Comparison of ENCODE assay signal across 23 mouse cellular contexts in the genomic region with DNA sequence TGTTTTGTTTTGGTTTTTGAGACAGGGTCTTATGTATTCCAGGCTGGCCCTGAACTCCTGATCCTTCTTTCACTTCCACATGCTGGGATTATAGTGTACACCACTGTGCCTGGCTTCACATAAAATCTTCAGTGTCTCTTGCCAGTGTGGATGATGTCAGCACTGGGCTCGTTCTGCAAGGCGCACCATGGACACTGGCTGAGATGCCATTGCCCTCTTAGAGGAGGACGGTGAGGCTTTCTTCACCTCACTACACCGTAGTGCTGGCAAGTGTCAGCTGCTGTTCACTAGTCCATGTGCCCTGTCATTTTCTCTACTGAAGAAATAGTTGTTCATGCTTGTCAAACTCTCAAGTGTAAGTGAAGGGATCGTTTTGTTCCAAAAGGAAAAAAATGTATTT. TPM values are rescaled to one million over a fixed set of nuclear protein-coding genes. Genes with fewer than 3 reads are reported as not detected.
DNase-seq lines count a peak whose midpoint lies in the region; ATAC-seq and TF ChIP-seq lines count a peak whose summit lies in the region.
"Had no signal": no experiment of that assay in that cellular context is flagged by ENCODE, and none has a peak within 500 bp of the region (broad histone marks: within the 10 kb centered on the region; RNA-seq: fewer than 3 reads in every experiment).

No protein-coding gene starts in this region.

- DNase-seq in midbrain, embryonic 11.5 days (ENCODE audit: low spot score, missing footprints): peak; percentile 61
- DNase-seq in right cerebral cortex, postnatal 36 days (ENCODE audit: low spot score in 2 of 2): no peak
- DNase-seq: adrenal gland, adult 2 months; adrenal gland, adult 8-10 months; adrenal gland, postnatal 10 days; adrenal gland, postnatal 14 days; adrenal gland, postnatal 25 days; adrenal gland, postnatal 36 days; B cell, adult 2 months; cerebellum, adult 11 months; cerebellum, adult 11-12 months; cerebellum, adult 18-20 months had no signal

- H3K4me2 ChIP-seq in midbrain, embryonic 11.5 days: no peak overlapping the region
- H3K4me2 ChIP-seq in midbrain, embryonic 13.5 days (replicated peaks): no peak overlapping the region
- no peak overlapping the region for H3K4me2 ChIP-seq in myocyte (ENCODE audit: low read depth)

- TF ChIP-seq POLR2A in myocyte (IDR thresholded peaks at IDR 0.05; ENCODE audit: insufficient read length, low read depth): peak; percentile 48

- H3K27me3 ChIP-seq in megakaryocyte, embryonic 14.5 days (replicated peaks): no peaks in the 10 kb centered on the region
- no peaks in the 10 kb centered on the region for H3K27me3 ChIP-seq in midbrain, embryonic 11.5 days (ENCODE audit: control insufficient read depth, insufficient read depth, low read length)
- no peaks in the 10 kb centered on the region for H3K27me3 ChIP-seq in midbrain, embryonic 13.5 days
- no peaks in the 10 kb centered on the region for H3K27me3 ChIP-seq in myocyte (ENCODE audit: control insufficient read depth, insufficient read depth, insufficient read length)
- H3K27me3 ChIP-seq: CH12.LX, Patski had no signal

- WGBS in midbrain, embryonic 11.5 days: 90% methylated on average over 5 of the region's 5 CpGs
- WGBS in midbrain, embryonic 13.5 days: 94% methylated on average over 5 of the region's 5 CpGs

- peaks cover 17% of the 10 kb centered on the region; the same call in 1 of the 2 replicates for H3K4me1 ChIP-seq in megakaryocyte, embryonic 14.5 days
- no peaks in the 10 kb centered on the region for H3K4me1 ChIP-seq in midbrain, embryonic 11.5 days (ENCODE audit: control insufficient read depth, insufficient read depth, low read length)
- no peaks in the 10 kb centered on the region for H3K4me1 ChIP-seq in midbrain, embryonic 13.5 days (replicated peaks)

- no peak overlapping the region for H3ac ChIP-seq in myocyte (ENCODE audit: control insufficient read depth, insufficient read length)

- no peaks in the 10 kb centered on the region for H3K79me2 ChIP-seq in myocyte (ENCODE audit: control insufficient read depth, insufficient read depth)

- H3K9me3 ChIP-seq in megakaryocyte, embryonic 14.5 days: no peaks in the 10 kb centered on the region
- no peaks in the 10 kb centered on the region for H3K9me3 ChIP-seq in midbrain, embryonic 11.5 days (ENCODE audit: control insufficient read depth, low read length)
- no peaks in the 10 kb centered on the region for H3K9me3 ChIP-seq in midbrain, embryonic 13.5 days
- H3K9me3 ChIP-seq: G1E had no signal

- H3K36me3 ChIP-seq in megakaryocyte, embryonic 14.5 days (replicated peaks; ENCODE audit: low read length): peaks cover 80% of the 10 kb centered on the region
- peaks cover 41% of the 10 kb centered on the region for H3K36me3 ChIP-seq in midbrain, embryonic 11.5 days (ENCODE audit: control insufficient read depth, insufficient read depth, low read length)
- peaks cover 98% of the 10 kb centered on the region for H3K36me3 ChIP-seq in midbrain, embryonic 13.5 days
- H3K36me3 ChIP-seq in myocyte (ENCODE audit: control insufficient read depth, insufficient read depth): peaks cover 75% of the 10 kb centered on the region

- no peak overlapping the region for H3K27ac ChIP-seq in midbrain, embryonic 11.5 days (ENCODE audit: low read depth, low read length)
- no peak overlapping the region for H3K27ac ChIP-seq in midbrain, embryonic 13.5 days

- H3K9ac ChIP-seq in midbrain, embryonic 11.5 days (ENCODE audit: low read length): no peak overlapping the region
- no peak overlapping the region for H3K9ac ChIP-seq in midbrain, embryonic 13.5 days (replicated peaks)

- peak overlapping the region; percentile 53 for H3K4me3 ChIP-seq in megakaryocyte, embryonic 14.5 days (replicated peaks)
- no peak overlapping the region for H3K4me3 ChIP-seq in midbrain, embryonic 11.5 days (ENCODE audit: low read depth, low read length)
- no peak overlapping the region for H3K4me3 ChIP-seq in midbrain, embryonic 13.5 days (replicated peaks)
- no peak overlapping the region for H3K4me3 ChIP-seq in myocyte

- no peak for ATAC-seq in megakaryocyte, adult 5-6 weeks (ENCODE audit: poor library complexity, severe bottlenecking)
- ATAC-seq in midbrain, embryonic 11.5 days (ENCODE audit: low FRiP score): no peak
- ATAC-seq in midbrain, embryonic 13.5 days: no peak
- ATAC-seq: activated CD4-positive, CD25-positive, alpha-beta regulatory T cell, adult 4 months; CD4-positive, CD25-positive, alpha-beta regulatory T cell, adult 4 months; Patski had no signal

TF ChIP-seq in myocyte, 11 proteins besides CTCF, POLR2A, EP300 and RAD21:
- TF ChIP-seq MYOG (IDR thresholded peaks at IDR 0.05; ENCODE audit: control insufficient read depth in 1 of 3, insufficient read depth in 1 of 3, insufficient read length in 2 of 3, low read depth in 2 of 3): no peak
- peak; percentile 90 for TF ChIP-seq POLR2AphosphoS2 (IDR thresholded peaks at IDR 0.05; ENCODE audit: insufficient read length, low read depth)

RNA-seq across cellular contexts. Expression of a gene that starts 14.9 kb away (rescaled TPM):
- polyA plus RNA-seq in megakaryocyte, embryonic 14.5 days (2012; ENCODE audit: insufficient read depth, low replicate concordance): not detected in 2 replicates
- total RNA-seq in megakaryocyte, adult 5-6 weeks (2015): not detected in 2 replicates
- total RNA-seq in megakaryocyte, adult 5-6 weeks (2017): not detected in 2 replicates
- 0.19 TPM in 1 of 2 replicates, not detected in the other for polyA plus RNA-seq in midbrain, embryonic 11.5 days (2014; fragmentation: Nextera tagmentation; extraction: Ambion mirVana)
- 0.35 TPM in 2 replicates for polyA plus RNA-seq in midbrain, embryonic 13.5 days (2015; fragmentation: Nextera tagmentation; extraction: Ambion mirVana)
- 0.06 TPM for polyA plus RNA-seq in myocyte (2012; fragmentation: generic; extraction: Trizol)
- total RNA-seq: G1E, MEL had no signal
- polyA plus RNA-seq: C2C12, G1E had no signal

RNA-seq across cellular contexts. Expression of a gene that starts 15.7 kb away (rescaled TPM):
- 14.7 and 16.8 TPM in 2 replicates for polyA plus RNA-seq in megakaryocyte, embryonic 14.5 days (2012; ENCODE audit: insufficient read depth, low replicate concordance)
- 0.27 and 0.89 TPM in 2 replicates for total RNA-seq in megakaryocyte, adult 5-6 weeks (2015)
- 0.12 and 1.1 TPM in 2 replicates for total RNA-seq in megakaryocyte, adult 5-6 weeks (2017)
- 41.5 and 41.6 TPM in 2 replicates for polyA plus RNA-seq in midbrain, embryonic 11.5 days (2014; fragmentation: Nextera tagmentation; extraction: Ambion mirVana)
- polyA plus RNA-seq in midbrain, embryonic 13.5 days (2015; fragmentation: Nextera tagmentation; extraction: Ambion mirVana): 115 and 125 TPM in 2 replicates
- 59.7 TPM for polyA plus RNA-seq in myocyte (2012; fragmentation: generic; extraction: Trizol)

RNA-seq across cellular contexts. Expression of a gene that starts 58.9 kb away (rescaled TPM):
- 24.2 and 57.0 TPM in 2 replicates for polyA plus RNA-seq in megakaryocyte, embryonic 14.5 days (2012; ENCODE audit: insufficient read depth, low replicate concordance)
- total RNA-seq in megakaryocyte, adult 5-6 weeks (2015): 30.6 and 38.3 TPM in 2 replicates
- total RNA-seq in megakaryocyte, adult 5-6 weeks (2017): 29.4 and 30.4 TPM in 2 replicates
- 189 and 193 TPM in 2 replicates for polyA plus RNA-seq in midbrain, embryonic 11.5 days (2014; fragmentation: Nextera tagmentation; extraction: Ambion mirVana)
- polyA plus RNA-seq in midbrain, embryonic 13.5 days (2015; fragmentation: Nextera tagmentation; extraction: Ambion mirVana): 218 TPM in 2 replicates
- 99.1 TPM for polyA plus RNA-seq in myocyte (2012; fragmentation: generic; extraction: Trizol)

RNA-seq across cellular contexts. Expression of a gene that starts 59.7 kb away (rescaled TPM):
- polyA plus RNA-seq in megakaryocyte, embryonic 14.5 days (2012; ENCODE audit: insufficient read depth, low replicate concordance): 4.4 and 6.8 TPM in 2 replicates
- 7.9 and 10.1 TPM in 2 replicates for total RNA-seq in megakaryocyte, adult 5-6 weeks (2015)
- 11.4 and 16.3 TPM in 2 replicates for total RNA-seq in megakaryocyte, adult 5-6 weeks (2017)
- polyA plus RNA-seq in midbrain, embryonic 11.5 days (2014; fragmentation: Nextera tagmentation; extraction: Ambion mirVana): 8.6 and 8.9 TPM in 2 replicates
- 8.5 and 8.7 TPM in 2 replicates for polyA plus RNA-seq in midbrain, embryonic 13.5 days (2015; fragmentation: Nextera tagmentation; extraction: Ambion mirVana)
- 62.6 TPM for polyA plus RNA-seq in myocyte (2012; fragmentation: generic; extraction: Trizol)
